Mouse (Mus musculus) myocyte (in vitro differentiated cells): ENCODE data around the gene Ccdc181.

ENCODE experiments used
- MAX ChIP-seq: IDR thresholded peaks from one replicate; pipeline ENCODE4 v1.6.1; 2011; ENCODE audit warnings: low read depth, mild to moderate bottlenecking, control low read depth
- MYOG ChIP-seq, 3 experiments: IDR thresholded peaks; one replicate each; pipeline ENCODE4 v1.6.1; 2011; ENCODE audit warnings: control low read depth in 2 of 3, low read depth in 2 of 3, mild to moderate bottlenecking in 2 of 3; ENCODE audit not compliant: insufficient read length in 2 of 3, control insufficient read depth in 1 of 3, insufficient read depth in 1 of 3
- POLR2A ChIP-seq: IDR thresholded peaks from one replicate; pipeline ENCODE4 v1.6.1; 2011; ENCODE audit warnings: low read depth, mild to moderate bottlenecking, control low read depth, moderate library complexity; ENCODE audit not compliant: insufficient read length
- REST ChIP-seq: IDR thresholded peaks from one replicate; pipeline ENCODE4 v1.6.1; 2011; ENCODE audit warnings: mild to moderate bottlenecking, control low read depth, moderate library complexity; ENCODE audit not compliant: insufficient read depth, insufficient read length
- TCF12 ChIP-seq: IDR thresholded peaks from one replicate; pipeline ENCODE4 v1.6.1; 2011; ENCODE audit warnings: mild to moderate bottlenecking, control low read depth; ENCODE audit not compliant: poor library complexity, insufficient read depth, severe bottlenecking
- TCF3 ChIP-seq: IDR thresholded peaks from one replicate; pipeline ENCODE4 v1.6.1; 2011; ENCODE audit warnings: low read depth, control low read depth; ENCODE audit not compliant: insufficient read length

DNA sequence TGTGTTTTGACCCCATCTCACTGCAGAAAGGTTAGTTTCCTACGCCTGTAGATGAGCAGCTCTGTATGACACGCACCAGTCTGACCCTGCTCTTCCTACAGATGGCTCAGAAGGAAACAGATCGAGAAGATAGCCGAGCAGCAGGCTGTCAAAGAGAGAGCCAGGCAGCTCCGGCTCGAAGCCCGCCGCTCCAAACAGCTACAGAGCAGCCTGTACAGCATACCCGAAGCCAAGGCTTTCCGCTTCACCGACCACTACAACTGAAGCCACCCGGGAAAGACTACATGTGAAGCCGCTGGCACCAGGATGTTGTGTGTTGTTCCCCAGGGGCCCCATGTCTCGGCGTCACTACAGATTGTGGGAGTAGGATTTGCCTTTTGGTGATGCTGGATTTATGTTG, 12.0 kb downstream of the Ccdc181 start:
- TF ChIP-seq POLR2A (no peak), MYOG (IDR thresholded peaks at IDR 0.05; ENCODE audit: control insufficient read depth in 1 of 3, insufficient read depth in 1 of 3, insufficient read length in 2 of 3, low read depth in 2 of 3) (no peak), TCF12 (no peak), MAX (no peak), TCF3 (no peak), REST (no peak)
